Mouse (Mus musculus) frontal cortex, adult 2 months (tissue): ENCODE data around the gene Gpc6. TPM values are rescaled to one million over a fixed set of nuclear protein-coding genes. Genes with fewer than 3 reads are reported as not detected.

Experiments used
- DNase-seq, 2 experiments: peaks; one replicate each; pipeline ENCODE4 v3.0.0; 2022; ENCODE audit warnings: low spot score in 1 of 2; ENCODE audit errors: extremely low spot score in 1 of 2
- polyA plus RNA-seq: library from polyadenylated mRNA; depleted of rRNA; stranded (reverse); fragments of >200 nt; gene quantifications from 2 replicates; pipeline ENCODE4 v1.2.3, GENCODE M21; 2012

Gene Gpc6
- polyA plus RNA-seq, 1 experiment: 4.3 TPM

DNA sequence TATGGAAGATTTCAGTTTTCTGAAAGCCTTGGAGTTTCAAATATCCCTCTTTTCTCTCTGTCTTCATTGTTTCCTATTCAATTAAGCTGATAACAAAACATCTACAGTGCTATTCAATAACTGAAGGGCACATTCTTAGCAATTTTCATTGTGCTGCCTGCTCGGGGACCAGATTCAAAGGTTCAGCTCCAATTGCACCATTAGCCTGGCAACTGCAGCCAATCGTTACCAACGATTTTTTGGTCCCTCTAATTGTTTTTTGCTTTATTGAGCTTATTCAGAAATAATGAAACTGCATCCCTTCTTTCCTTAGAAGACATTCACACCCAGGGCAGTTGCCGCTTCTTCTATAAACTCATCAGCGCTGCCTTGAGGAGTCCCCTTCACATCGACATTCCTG, 128.2 kb downstream of the Gpc6 start:
- DNase-seq: no peak

DNA sequence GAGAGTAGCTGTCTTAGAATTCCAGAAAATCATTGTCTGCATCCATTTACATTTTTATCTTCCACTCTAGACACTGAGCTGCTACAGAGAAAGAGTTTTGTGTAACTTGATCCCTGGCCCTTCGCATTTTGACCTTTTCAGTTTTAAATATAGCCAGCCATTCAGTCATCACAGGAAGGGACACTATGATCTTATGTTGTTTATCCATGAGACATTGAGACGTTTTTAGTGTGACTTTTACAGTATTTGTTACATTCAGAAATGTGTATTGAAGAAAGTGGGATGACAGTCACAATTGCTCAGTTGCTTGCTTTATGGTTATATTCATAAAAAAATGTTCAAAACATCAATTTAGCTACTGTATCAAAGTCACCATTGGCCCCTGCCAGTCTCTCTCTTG, 130.0 kb downstream of the Gpc6 start:
- no peak for DNase-seq

DNA sequence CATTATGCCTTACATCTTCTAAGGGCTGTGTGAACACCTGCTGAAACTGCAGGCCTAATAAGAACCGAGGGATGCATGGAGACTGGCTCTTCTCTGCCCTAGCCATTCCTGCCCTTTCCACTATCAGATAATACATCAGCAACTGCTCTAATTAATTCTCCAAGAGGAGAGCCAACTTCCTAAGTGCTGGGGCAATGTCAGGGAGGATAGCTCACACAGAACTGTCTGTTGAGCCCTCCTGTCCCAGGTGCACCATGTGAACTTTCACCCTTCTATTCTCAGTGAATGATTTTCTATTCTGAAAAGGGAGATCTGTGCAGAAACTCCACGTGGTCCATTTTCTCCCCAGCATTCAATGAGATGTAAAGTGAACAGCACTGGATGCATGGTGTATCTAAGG, 136.0 kb downstream of the Gpc6 start:
- DNase-seq: no peak

GRCm38 (mm10) chr14:117061527-117061926, 136.4 kb downstream of the Gpc6 start:
- DNase-seq: no peak

GRCm38 (mm10) chr14:117068179-117068578, 143.1 kb downstream of the Gpc6 start:
- DNase-seq: no peak

DNA sequence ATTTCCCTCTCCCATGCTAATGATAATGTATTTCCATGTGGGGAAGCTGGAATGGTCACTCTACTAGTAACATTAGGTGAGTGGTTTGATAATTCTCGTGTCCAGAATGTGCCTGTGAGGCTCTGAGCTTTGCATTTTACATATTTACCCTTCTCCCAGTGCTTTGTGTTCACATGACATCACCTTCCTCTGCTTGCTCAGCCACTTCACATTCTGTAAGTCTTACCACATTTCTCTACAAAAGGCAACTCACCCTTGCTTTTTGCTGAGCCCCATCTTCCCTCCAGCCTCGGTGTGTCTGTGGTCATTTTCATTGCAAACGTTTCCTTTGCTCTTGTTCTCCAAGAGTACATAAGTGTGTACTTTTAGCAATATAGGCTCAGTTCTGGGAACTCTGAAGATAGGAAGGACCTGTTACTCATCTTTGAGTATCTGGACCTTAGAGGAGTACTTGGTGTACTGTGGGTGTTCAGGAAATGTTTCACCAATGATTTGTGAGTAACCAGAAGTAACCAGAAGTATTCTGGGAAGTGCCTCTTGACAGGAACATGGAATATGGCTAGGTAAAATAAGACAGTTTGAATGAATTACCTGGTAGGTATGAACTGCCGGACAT, 145.5 kb downstream of the Gpc6 start:
- DNase-seq: no peak

DNA sequence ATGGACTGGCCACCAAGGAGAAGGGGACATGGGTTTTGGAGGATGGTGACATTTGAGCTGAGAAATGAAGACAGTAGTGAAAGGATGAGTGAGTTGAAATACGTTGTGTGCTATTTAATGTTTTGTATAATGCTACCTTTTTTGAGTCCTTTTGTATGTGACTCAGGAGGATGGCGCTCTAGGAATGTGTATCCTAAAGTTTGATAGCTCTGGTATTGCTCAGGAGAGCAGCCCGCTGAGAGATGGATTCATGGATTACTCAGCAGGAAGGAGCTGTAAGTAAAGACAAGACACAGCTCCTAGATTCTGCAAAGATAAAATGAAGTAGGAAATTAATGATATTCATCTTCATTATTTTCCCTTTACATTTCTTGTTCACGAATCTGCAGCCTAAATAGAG, 168.5 kb downstream of the Gpc6 start:
- DNase-seq: no peak

GRCm38 (mm10) chr14:117106900-117107299, 181.8 kb downstream of the Gpc6 start:
- DNase-seq: peak; percentile 7 to 43

GRCm38 (mm10) chr14:117113153-117113552, 188.0 kb downstream of the Gpc6 start:
- DNase-seq: no peak

GRCm38 (mm10) chr14:117122036-117122435, 196.9 kb downstream of the Gpc6 start:
- DNase-seq: peak in 1 of 2 experiments; percentile 4

- no peak for DNase-seq
These were observed 205.2 kb downstream of the Gpc6 start for GRCm38 (mm10) chr14:117130334-117130733.

DNA sequence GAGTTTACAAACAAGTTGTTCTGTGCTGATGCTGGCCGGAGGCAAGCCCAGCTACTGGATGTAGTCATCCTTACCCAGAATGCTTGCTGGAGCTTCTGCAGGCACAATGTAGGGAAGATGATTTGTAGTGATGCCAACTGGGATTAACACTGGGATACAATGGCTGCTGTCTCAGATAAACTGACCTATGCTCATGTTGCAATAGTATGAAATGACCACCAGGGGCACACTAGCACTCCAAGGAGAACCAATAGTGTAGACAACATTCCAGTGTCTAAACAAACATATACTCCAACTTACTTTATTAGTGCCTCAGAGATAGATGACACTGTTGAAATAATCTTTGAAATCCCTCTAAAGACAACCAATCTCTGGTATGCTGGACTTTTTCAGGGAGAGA, 206.2 kb downstream of the Gpc6 start:
- no peak for DNase-seq

GRCm38 (mm10) chr14:117141077-117141848, 216.1 kb downstream of the Gpc6 start:
- DNase-seq: no peak

DNA sequence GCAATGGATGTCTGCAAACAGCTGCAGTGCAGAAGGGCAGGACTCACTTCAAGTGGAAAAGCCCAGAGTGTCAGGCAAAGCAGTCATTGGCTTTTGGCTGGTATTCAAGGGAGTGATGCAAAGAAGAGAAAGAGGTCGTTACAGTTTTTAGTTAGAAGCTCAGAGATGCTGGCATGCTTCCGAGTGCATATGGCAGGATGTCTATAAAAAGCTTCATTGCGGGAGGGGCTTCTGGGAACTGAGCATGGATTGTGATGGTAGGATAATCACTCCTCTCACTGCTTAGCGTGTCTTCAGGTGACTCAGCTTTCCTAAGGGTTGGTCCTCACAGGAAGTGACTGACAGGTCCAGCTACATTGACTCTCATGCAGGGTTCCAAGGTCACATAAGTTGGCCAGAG, 221.0 kb downstream of the Gpc6 start:
- DNase-seq: peak; percentile 24 to 59

GRCm38 (mm10) chr14:117146665-117147064, 221.6 kb downstream of the Gpc6 start:
- no peak for DNase-seq

GRCm38 (mm10) chr14:117151621-117152020, 226.5 kb downstream of the Gpc6 start:
- DNase-seq: no peak

DNA sequence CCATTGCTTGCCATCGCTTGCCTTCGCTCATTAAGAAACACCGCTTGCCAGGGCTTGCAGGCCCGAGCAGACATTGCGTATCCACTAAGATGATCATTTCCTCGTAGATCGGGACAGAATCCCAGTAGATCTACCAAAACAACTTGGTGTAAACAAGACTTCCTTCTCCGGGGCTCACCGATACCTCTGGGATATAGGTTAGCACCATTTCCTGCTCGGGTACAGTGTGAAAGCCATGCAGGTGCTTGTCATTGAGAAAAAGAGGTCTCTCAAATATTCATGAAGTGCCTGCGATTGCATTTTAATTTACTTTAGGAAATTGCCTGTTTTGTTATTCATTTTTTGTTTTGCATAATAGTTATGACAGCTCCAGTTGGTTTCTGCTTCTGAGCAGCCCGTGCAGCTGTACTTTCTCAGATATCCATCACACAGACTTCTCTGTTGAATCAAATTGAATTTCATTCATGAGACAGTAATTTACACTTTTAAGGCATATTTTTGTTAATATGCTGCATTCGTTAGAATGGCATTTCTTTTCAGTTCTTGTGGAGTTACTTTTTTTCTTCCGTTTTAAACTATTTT, 230.9 kb downstream of the Gpc6 start:
- DNase-seq: no peak

GRCm38 (mm10) chr14:117157426-117157825, 232.3 kb downstream of the Gpc6 start:
- no peak for DNase-seq

- no peak for DNase-seq
These were observed 241.2 kb downstream of the Gpc6 start for GRCm38 (mm10) chr14:117166350-117166749.

GRCm38 (mm10) chr14:117193364-117193763, 268.2 kb downstream of the Gpc6 start:
- no peak for DNase-seq

DNA sequence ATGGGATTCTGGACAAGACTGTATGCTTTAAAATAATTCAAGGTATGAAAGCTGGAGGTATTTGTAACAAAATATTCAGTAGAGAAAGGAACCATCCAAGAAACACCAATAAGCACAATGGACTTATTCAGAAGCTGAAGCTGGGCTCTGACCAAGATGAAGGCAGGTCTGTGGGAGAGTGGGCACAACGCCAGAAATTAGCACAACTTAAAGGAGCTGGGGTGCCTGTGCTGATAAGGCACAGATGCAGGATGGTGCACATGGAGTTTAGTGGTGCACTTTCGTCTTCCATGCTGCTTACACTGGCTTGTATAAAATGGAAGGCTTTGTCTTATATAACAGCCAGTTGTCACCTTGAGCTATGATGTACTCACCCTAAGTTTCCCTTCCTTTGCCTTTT, 276.9 kb downstream of the Gpc6 start:
- DNase-seq: no peak

- DNase-seq: no peak
These were observed 278.8 kb downstream of the Gpc6 start for GRCm38 (mm10) chr14:117203960-117204359.
